Mouse (Mus musculus) yolk sac, embryonic 10.5 days (tissue): Measurements from ENCODE around the gene Afm.

Experiments
- DNase-seq: peaks from one replicate; pipeline ENCODE4 v3.0.0-alpha.2; 2017; ENCODE audit warnings: low spot score

Afm gene

DNA sequence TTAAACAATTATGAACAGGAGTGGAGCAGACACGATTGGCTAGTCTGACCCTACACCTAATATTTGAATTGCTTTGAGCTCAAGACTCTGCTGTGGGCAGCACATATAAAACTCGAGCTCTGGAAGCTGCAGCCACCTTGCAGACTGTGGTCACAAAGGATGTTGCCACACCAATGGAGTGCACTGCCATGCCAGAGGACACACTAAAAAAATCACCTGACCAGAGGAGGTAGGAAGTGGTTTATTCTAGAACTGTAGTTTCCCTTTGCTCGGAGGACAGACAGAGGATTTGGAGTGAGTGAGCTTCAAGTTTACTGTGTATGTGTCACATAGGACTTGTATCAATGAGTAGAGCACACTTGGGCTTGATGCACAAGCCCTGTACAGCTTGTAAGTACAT lies 37.3 kb downstream of the Afm start:
- DNase-seq = no peak

DNA sequence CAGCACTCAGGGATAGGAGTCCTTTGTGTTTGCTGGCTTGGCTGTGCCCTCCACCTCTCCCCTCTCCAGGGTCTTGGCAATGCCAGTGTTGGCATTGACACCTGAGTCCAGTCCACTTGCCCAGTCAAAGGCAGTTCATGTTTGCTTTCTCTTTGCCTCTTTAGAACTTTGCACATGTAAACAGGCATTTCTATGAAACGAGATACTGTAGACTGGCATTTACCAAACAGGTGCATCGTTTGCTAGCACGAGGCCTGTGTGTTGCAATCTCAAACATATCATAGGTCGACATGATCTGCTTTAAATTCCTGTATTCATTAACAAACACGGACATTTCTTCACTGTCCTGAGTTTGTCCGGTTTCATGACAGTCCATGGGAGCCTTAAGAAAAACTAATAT lies 42.0 kb downstream of the Afm start, which contains the start of gene 5830473C10Rik:
Gene 5830473C10Rik, plus strand, starts transcription at position 365 of the 400 bp plus-strand sequence.
- no peak for DNase-seq

GRCm38 (mm10) chr5:90561721-90562275 lies 43.1 kb downstream of the Afm start:
- DNase-seq = no peak

GRCm38 (mm10) chr5:90562880-90563279 lies 44.1 kb downstream of the Afm start:
- no peak for DNase-seq

- DNase-seq = no peak
Measured at GRCm38 (mm10) chr5:90564161-90564560, 45.4 kb downstream of the Afm start.

- no peak for DNase-seq
Measured at GRCm38 (mm10) chr5:90565205-90565604, 46.5 kb downstream of the Afm start.

DNA sequence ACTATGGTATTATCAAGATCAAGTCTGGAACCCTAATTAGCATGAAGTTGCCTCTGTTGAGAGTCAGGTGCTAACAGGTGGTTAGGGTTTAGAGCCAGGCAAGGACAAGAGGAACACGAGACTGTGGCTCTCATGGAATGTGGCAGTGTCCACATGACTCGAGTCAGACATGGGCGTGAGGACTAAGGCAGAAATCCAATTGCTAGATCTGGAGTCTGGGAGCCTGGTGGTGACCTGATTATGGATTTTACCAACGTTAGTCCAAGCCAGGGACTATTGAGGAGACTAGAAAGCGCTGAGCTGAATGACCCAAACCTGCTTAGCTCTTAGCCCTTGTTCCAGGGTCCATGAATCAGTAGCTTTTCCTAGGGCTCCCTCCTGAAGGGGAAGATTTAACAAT lies 49.1 kb downstream of the Afm start:
- peak; percentile 32 for DNase-seq

DNA sequence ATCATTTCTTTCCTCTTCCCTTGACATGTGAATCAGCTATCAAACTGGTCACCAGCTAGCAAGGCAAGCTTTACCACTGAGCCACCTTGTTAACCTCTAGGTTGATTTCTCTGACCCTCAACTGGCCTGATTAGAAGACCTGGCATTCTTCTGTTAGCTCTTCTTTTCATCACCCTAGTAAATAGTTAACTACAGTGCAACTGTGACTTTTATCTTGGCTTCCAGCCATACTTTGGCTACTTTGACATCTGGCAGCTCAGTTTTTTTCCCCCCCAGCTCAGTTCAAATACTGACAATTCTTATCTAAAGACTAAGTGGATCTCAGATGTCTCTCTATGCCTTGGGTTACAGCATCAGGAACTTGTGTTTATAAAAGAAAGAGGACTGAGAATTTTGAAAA lies 49.6 kb downstream of the Afm start:
- DNase-seq = peak; percentile 75

DNA sequence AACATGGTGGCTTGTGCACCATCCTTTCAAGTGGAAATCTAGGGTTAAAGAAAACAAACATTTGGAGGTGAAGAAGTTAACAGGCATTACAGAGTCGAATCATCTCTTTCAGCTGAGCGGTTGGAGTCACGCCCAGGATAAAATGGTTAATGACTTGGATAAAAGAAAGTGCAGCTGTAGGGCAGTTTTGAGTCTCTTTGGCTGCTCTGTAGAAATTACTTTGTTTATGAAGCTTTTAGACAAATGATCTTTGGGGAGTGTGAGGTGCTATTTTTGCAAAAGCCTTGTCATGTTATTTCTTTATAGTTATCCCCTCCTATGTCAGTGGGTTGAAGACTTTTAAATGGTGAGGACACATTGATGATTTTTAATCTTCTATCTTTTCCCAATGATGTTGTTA lies 52.5 kb downstream of the Afm start:
- DNase-seq = no peak

DNA sequence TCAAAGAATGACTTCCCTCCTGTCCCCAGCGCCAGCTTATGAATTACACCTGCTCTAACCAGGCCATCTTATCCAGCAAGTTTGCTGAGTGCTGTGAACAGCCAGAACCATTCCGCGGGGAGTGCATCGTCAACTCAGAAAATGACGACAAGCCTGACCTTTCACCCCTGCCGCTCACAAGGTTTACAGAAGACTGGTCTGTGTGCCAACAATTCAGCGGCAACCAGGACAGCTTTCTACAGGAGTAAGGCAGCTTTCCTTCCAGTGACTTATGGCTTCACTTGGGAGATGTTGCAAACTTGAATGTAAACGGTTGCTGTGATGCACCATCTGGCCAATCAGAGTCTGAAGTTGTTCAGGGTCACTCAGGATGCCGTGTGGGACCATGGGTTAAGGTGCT lies 59.0 kb downstream of the Afm start:
- peak; percentile 66 for DNase-seq

DNA sequence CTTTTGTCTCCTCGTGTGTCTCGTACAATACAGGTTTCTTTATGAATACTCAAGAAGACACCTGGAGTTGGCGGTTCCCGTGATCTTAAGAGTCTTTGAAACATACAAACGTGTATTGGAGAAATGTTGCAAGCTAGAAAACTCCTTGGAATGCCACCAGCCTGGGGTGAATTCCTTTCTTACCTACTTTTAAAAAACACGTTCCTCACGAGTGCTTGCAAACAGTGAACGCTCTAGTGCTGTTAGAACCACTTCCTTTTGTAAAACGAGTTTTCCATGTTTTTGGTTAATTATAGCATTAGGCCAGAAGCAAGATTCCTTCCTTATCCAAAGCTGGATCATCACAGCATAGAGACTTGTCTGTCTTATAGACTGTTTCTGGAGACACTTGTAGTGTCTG lies 60.8 kb downstream of the Afm start:
- no peak for DNase-seq

GRCm38 (mm10) chr5:90582179-90582578 lies 63.4 kb downstream of the Afm start:
- DNase-seq = no peak

- DNase-seq = no peak
Measured at GRCm38 (mm10) chr5:90584799-90585198, 66.1 kb downstream of the Afm start.

DNA sequence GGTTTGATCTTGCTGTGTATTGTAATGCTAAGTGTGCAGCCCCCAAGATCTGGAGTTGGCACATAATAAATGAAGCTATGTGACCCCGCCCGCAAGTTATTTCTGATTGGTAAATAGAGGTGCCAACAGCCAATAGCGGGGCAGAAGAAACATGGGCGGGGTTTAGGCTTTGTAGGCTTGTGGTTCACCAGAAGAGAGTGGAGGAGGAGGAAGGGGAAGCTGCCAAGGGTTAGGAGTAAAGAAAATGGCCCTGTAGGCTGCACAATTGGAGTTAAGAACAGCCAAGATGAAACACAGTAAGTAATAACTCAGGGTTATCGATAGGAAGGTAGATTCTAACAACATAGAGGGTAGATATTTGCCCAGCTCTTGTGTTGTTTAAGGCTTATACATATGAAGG lies 67.8 kb downstream of the Afm start:
- DNase-seq = no peak

- no peak for DNase-seq
Measured at GRCm38 (mm10) chr5:90588104-90588503, 69.4 kb downstream of the Afm start.

DNA sequence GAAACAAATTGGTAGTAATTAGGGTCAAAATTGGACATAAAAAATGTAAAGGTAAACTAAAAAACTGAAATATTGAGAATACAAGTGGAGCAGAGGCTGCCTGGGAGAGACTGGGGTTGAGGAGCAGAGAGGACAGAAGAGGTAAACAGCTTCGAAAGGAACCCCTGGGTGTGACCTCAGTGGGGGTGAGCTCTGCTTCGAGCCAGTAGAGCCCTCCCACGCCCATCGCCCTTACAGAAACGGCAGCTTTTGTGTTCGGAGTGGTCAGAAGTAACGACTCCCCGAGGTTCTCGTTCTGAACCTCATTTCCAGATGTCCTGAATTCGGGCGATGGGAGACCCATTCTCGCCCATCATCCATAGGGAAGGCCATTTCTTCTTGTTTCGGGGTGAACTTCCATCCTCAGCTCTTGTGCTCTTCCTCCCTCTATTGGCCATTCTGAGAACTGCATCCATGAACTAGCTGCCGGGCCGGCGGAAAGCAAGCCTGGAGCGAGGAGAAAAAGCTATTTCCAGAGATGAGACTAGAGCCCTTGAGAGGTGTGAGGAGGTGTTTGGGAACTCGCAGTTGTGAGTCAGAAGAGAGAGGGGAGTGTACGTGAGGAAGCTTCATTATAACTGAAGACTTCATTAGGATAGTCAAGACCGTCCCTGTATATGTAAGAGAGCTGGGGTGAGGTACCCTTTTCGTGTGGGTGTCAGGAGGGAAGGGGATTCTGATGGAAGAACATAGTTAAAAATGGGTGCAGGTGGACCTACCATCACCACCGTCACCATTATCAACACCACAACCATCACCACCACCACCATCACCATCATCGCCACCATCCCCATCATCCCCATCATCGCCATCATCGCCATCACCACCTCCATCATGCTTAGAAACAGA lies 70.2 kb downstream of the Afm start:
- DNase-seq = peak; percentile 70

DNA sequence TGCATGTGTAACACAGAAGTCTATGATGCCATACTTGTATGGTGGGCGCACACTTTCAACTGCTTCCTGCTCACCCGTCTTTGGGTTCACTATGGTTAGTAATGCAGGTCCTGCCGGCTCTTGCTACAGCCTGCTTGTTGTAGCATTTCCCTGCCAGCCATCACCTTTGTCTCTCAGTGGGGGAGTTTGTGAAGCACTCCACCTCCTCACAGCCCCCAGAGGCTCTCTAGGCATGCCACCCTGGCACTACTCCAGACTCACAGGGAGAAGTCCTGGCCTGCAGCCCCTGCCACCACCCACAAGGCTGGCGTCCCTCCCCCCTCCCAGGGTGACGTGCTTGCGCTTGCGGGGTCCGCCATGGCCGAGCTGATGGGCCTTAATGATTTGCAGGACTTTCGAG lies 71.9 kb downstream of the Afm start:
- no peak for DNase-seq

DNA sequence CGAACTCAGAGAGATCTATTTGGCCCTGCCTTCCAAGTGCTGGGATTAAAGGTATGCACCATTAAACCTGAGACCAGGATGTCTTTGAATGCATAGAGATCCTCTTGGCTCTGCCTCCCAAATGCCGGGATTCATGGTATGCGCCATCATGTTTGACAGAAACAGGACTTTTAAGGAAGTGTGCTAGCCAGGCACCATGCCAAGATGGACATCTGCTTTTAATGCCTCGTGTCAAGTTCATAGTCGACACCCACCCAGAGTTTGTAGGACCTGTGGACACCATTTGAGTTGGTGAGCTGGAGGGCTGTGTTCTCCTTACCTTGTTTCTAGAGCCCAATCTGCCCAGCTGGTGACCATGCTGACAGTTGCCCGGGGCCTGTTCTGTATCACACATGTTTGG lies 73.2 kb downstream of the Afm start:
- no peak for DNase-seq

GRCm38 (mm10) chr5:90594945-90595344 lies 76.2 kb downstream of the Afm start:
- no peak for DNase-seq

DNA sequence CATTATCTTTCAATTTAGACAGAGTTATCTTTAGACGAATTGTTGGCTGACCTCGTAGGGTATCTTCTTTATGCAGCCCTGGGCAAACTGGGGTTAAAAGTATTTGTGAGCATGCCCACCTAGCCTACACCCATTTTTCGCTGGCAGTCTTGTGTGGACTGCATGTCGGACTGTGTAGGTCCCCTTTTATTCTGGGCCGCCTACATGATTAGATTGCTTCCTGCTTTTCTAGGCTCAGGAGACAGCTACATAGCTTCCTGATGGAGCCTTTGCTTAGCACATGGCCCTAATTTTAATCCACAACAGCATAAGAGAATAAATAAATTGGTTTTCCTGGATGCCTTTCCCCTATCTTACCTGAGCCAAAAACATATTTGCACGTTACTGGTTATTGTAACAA lies 77.4 kb downstream of the Afm start:
- DNase-seq = no peak

- DNase-seq = peak; percentile 35
Measured at GRCm38 (mm10) chr5:90601469-90601868, 82.7 kb downstream of the Afm start.
